Mouse (Mus musculus): Measurements from ENCODE around the gene Rbm42.

DNA sequence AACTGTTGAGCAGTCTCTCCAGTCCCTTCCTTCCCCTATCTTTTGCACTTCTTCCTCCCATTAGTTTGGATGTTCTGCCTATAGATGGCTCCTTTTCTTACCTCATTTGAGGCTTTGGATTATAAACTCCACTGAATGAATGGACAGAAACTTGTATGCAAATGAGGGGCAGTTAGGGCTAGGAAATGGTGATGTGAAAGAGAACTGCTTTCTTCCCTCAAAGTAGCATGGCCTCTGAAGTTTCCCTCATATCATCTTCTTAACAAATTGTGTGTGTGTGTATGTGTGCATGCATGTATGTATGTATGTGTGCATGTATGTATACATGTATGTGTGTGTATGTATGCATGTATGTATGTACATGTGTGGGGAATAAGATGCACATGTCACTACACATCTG is 21.1 kb downstream of the Rbm42 start:
- TF ChIP-seq CTCF (IDR thresholded peaks at IDR 0.05; ENCODE audit: borderline replicate concordance, insufficient read depth, low read length) (no peak), POLR2A (IDR thresholded peaks at IDR 0.05; ENCODE audit: low read depth, low read length) (no peak)
